Mouse (Mus musculus) midbrain, embryonic 10.5 days (tissue): ENCODE data around the gene Arl15. TPM values are rescaled to one million over a fixed set of nuclear protein-coding genes. Genes with fewer than 3 reads are reported as not detected.

Experiments
- DNase-seq: peaks from one replicate; pipeline ENCODE4 v3.0.0-alpha.2; 2017; ENCODE audit warnings: low spot score
- H3K27ac ChIP-seq: fragments of 300-500 bp; sonication (generic); replicated peaks from 2 replicates; pipeline ENCODE4 v1.5.1; 2016; ENCODE audit warnings: mild to moderate bottlenecking
- H3K27me3 ChIP-seq: fragments of 300-500 bp; sonication (generic); 2 replicates; pipeline ENCODE4 v1.6.1; 2016; ENCODE audit warnings: low read depth, mild to moderate bottlenecking; ENCODE audit not compliant: poor library complexity, severe bottlenecking
- H3K36me3 ChIP-seq: fragments of 300-500 bp; sonication (generic); 2 replicates; pipeline ENCODE4 v1.6.1; 2016; ENCODE audit warnings: mild to moderate bottlenecking, moderate library complexity
- H3K4me1 ChIP-seq: fragments of 300-500 bp; sonication (generic); 2 replicates; pipeline ENCODE4 v1.6.1; 2016
- H3K4me3 ChIP-seq: fragments of 300-500 bp; sonication (generic); 2 replicates; pipeline ENCODE4 v1.5.1; 2016; ENCODE audit warnings: mild to moderate bottlenecking, moderate library complexity
- H3K9me3 ChIP-seq: fragments of 300-500 bp; sonication (generic); replicated peaks from 2 replicates; pipeline ENCODE4 v1.6.1; 2016; ENCODE audit warnings: mild to moderate bottlenecking
- WGBS: fragments of 180-500 bp; shearing (Covaris S2); methylation state at CpG from one replicate; pipeline ENCODE4 v1.1.7; 2016; 5-methylcytosine and 5-hydroxymethylcytosine counted together
- polyA plus RNA-seq: library from polyadenylated mRNA; unstranded; fragments of >200 nt; fragmentation: Nextera tagmentation; extraction: Ambion mirVana; gene quantifications from 2 replicates; pipeline ENCODE4 v1.2.1, GENCODE M21; 2016

Gene Arl15
- polyA plus RNA-seq, 1 experiment from 2014 or later, result 10.4 TPM

GRCm38 (mm10) chr13:114118104-114118830 lies 324.0 kb downstream of the Arl15 start:
- Histone ChIP-seq H3K4me3 (no peak overlapping the region), H3K27ac (no peak overlapping the region), H3K27me3 (no peaks in the 10 kb centered on the region), H3K4me1 (no peaks in the 10 kb centered on the region), H3K36me3 (no peaks in the 10 kb centered on the region), H3K9me3 (no peaks in the 10 kb centered on the region)
- no peak for DNase-seq
- 94% methylated on average over 19 of the region's 19 CpGs for WGBS

DNA sequence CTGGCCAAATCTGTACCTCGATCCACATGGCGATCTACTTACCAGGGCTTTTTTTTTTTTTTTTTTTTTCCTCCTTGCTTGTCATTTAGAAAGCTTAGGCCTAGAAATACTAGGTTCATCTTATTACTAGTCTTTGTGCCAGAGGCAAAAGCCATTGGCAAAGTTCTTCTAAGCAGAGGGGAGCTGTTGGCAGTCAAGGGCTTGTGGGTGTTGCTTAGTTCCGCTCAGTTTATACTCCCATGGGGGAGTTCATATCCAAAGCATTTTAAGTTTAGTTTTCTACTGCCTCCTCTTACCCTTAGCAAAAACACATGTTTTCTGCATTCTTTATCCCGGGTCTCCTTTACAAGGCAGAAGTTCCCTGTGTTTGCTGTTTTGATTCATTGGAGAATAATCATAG lies 325.5 kb downstream of the Arl15 start:
- Histone ChIP-seq H3K9me3 (no peaks in the 10 kb centered on the region), H3K27me3 (no peaks in the 10 kb centered on the region), H3K4me1 (no peaks in the 10 kb centered on the region), H3K36me3 (no peaks in the 10 kb centered on the region), H3K4me3 (no peak overlapping the region), H3K27ac (no peak overlapping the region)
- WGBS, result 97% methylated on average over 4 of the region's 4 CpGs
- no peak for DNase-seq

DNA sequence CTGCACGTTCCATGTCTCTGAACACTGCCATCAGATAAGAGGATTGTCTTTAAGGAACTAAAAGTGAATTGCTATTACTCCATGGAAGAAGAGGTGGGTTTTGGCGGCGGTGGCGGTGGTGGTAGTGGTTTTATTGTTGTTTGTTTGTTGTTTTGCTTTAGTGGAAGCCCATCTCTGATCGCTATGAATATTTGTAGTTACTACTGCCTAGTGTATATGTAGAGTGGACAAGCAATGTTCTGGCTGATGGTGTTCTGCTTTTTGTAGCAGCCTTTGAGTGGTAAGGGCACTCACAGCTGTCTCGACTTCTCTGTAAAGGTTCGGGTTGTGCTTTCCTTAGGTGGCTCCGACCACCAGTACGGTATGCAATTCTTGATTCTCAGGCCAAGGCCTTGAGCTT lies 327.3 kb downstream of the Arl15 start:
- no peaks in the 10 kb centered on the region for H3K27me3 ChIP-seq
- DNase-seq, result no peak
- H3K4me3 ChIP-seq, result no peak overlapping the region
- no peaks in the 10 kb centered on the region for H3K36me3 ChIP-seq
- no peaks in the 10 kb centered on the region for H3K4me1 ChIP-seq
- no peak overlapping the region for H3K27ac ChIP-seq
- H3K9me3 ChIP-seq, result no peaks in the 10 kb centered on the region
- WGBS, result 94% methylated on average over 9 of the region's 9 CpGs

DNA sequence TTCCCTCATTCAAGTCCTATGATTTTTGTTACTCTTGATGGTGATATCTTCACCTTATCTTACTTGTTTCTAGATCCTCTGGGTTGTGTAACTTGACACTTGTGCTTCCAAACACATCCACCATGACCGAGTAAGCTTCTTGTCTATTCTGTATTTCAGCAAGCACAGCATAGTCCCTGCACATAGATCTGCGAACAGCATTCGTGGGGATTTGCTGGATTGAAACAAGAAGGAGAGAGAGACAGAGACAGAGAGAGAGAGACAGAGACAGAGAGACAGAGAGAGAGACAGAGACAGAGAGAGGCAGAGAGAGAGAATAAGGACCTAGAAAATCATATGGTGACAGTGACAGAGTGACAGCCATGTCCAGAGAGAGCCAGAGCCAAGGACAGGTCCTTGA lies 329.1 kb downstream of the Arl15 start:
- H3K27ac ChIP-seq, result no peak overlapping the region
- H3K9me3 ChIP-seq, result 0 out of 2 replicates have a peak, but pooled peaks cover 5% of the 10 kb centered on the region
- H3K4me3 ChIP-seq, result no peak overlapping the region
- H3K4me1 ChIP-seq, result no peaks in the 10 kb centered on the region
- no peaks in the 10 kb centered on the region for H3K36me3 ChIP-seq
- DNase-seq, result no peak
- no peaks in the 10 kb centered on the region for H3K27me3 ChIP-seq
- WGBS, result 91% methylated on average over 3 of the region's 3 CpGs

GRCm38 (mm10) chr13:114124385-114124784 lies 330.1 kb downstream of the Arl15 start:
- H3K36me3 ChIP-seq, result no peaks in the 10 kb centered on the region
- H3K4me1 ChIP-seq, result no peaks in the 10 kb centered on the region
- no peak for DNase-seq
- H3K4me3 ChIP-seq, result no peak overlapping the region
- 0 out of 2 replicates have a peak, but pooled peaks cover 7% of the 10 kb centered on the region for H3K9me3 ChIP-seq
- H3K27me3 ChIP-seq, result no peaks in the 10 kb centered on the region
- 86% methylated on average over 10 of the region's 10 CpGs for WGBS
- no peak overlapping the region for H3K27ac ChIP-seq

DNA sequence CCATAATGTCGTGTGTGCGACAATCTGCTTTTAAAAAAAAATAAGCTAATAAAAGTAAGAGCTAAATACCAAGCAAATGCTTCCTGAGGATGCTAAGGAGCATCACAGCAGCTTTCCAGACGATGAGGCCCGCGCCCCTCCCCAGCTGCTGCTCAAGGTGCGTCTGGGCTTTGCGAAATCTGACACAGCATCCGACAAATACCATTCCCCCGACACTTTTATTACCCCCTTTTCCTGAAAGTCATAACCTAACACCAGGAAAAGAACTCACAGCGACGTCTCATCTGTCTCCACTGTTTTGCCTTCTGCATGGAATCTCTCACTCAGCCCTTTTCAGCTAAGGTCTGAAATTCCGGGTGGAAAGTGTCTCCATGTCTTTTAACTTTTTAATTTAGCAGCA lies 330.7 kb downstream of the Arl15 start:
- no peak for DNase-seq
- no peaks in the 10 kb centered on the region for H3K36me3 ChIP-seq
- WGBS, result 88% methylated on average over 12 of the region's 12 CpGs

DNA sequence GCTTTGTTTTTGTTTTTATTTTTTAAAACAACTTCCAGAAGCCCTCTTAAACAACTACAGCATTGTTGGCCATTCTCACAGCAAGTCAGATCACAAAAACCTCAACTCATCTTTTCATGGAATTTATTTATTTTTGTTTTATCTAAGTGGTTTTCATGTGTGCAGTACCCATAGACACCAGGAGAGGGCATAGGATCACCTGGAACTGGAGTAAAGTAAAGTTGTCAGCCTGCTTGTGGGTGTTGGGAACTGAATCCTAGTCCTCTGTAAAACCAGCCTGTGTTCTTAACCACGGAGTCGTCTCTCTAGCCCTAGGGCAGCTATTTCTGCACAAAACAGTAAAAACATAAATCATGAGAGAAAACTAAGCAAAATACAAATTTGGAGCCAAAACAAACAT lies 334.1 kb downstream of the Arl15 start:
- H3K36me3 ChIP-seq, result no peaks in the 10 kb centered on the region
- WGBS, result 97% methylated on average over 2 of the region's 2 CpGs
- no peak overlapping the region for H3K27ac ChIP-seq
- DNase-seq, result no peak
- no peaks in the 10 kb centered on the region for H3K27me3 ChIP-seq
- 0 out of 2 replicates have a peak, but pooled peaks cover 7% of the 10 kb centered on the region for H3K9me3 ChIP-seq
- no peak overlapping the region for H3K4me3 ChIP-seq
- no peaks in the 10 kb centered on the region for H3K4me1 ChIP-seq

More for the DNA sequence above, 330.7 kb downstream of the Arl15 start:
- 0 out of 2 replicates have a peak, but pooled peaks cover 7% of the 10 kb centered on the region for H3K9me3 ChIP-seq
- no peaks in the 10 kb centered on the region for H3K27me3 ChIP-seq
- no peak overlapping the region for H3K27ac ChIP-seq
- H3K4me1 ChIP-seq, result no peaks in the 10 kb centered on the region
- no peak overlapping the region for H3K4me3 ChIP-seq

DNA sequence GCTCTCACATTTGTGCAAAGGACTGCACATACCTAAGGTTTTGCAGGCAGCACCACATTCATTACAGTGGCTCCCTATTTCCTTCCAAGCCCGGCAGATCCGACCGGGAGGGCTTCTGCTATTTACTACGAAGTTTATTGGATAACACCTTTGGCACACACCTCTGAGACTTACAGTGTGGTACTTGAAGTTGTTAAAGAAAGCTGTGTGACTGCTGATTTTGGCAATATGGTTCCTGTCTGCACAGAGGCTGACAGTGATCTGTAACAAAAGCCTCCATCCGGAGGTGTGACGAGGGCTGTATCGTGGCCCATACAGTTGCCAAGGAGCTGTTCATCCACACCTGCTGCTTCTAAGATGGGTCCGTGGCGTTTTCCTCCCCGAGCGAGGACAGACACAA lies 335.7 kb downstream of the Arl15 start:
- WGBS, result 93% methylated on average over 11 of the region's 11 CpGs
- H3K27me3 ChIP-seq, result no peaks in the 10 kb centered on the region
- H3K27ac ChIP-seq, result no peak overlapping the region
- H3K4me1 ChIP-seq, result no peaks in the 10 kb centered on the region
- no peaks in the 10 kb centered on the region for H3K36me3 ChIP-seq
- no peak overlapping the region for H3K4me3 ChIP-seq
- no peak for DNase-seq
- 0 out of 2 replicates have a peak, but pooled peaks cover 7% of the 10 kb centered on the region for H3K9me3 ChIP-seq

DNA sequence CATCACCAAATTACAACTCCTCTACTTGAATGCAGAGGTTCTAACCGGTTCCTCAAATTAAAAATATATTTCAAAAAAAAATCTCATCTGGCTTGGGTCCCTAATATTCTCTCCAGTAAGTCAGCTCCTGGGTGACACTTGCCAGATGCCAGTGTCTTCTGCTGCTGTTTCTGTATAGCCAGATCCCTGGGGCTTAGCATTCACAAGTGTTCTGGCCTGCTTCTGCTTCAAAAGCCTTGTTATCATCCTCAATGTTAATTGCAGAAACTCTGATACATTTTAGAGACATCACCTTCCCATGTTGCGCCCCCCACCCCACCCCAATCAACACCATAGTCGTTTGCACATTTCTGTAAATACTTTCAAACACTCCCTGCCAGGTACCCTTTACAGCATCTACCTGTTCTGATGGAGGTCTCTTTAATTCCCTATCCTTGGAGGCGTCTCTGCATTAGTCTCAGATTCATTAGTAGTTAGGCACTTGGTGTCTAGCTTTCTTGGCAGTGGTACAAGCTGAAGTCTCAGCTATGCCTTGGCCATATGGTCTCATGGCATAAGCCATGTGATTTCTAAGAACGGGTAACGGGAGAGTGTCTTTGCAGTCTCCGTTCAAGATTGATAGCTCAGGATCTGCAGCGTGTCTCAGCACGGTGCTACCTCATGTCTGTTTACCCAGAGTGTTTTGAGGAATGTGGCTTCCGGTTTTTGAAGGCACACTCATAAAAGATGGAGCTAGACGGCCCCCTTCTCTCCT lies 336.4 kb downstream of the Arl15 start:
- Histone ChIP-seq H3K27ac (no peak overlapping the region), H3K27me3 (no peaks in the 10 kb centered on the region), H3K4me3 (no peak overlapping the region), H3K36me3 (no peaks in the 10 kb centered on the region), H3K9me3 (0 out of 2 replicates have a peak, but pooled peaks cover 7% of the 10 kb centered on the region), H3K4me1 (no peaks in the 10 kb centered on the region)
- no peak for DNase-seq
- WGBS, result 93% methylated on average over 11 of the region's 11 CpGs

DNA sequence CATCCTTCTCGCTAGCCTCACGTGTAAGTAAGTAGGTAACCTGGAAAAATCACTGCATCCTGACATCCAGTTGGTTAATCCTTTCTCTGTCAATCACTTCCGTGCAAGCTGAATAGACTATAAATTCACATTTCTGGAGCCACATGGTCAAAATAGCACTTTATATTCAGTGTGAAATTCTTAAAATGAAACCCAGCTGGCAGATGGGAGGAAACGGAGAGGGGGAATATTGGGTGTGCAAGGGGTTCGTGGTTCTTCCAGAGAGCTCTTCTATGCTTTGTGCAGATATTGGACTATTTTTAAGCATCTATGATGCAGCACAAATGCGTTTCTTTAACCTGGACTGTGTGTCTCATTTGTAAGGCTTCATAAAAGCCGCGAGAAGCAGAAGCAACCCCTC lies 344.6 kb downstream of the Arl15 start:
- peaks cover 7% of the 10 kb centered on the region; the same call in 1 of the 2 replicates for H3K4me1 ChIP-seq
- no peaks in the 10 kb centered on the region for H3K9me3 ChIP-seq
- DNase-seq, result no peak
- H3K27ac ChIP-seq, result no peak overlapping the region
- H3K4me3 ChIP-seq, result no peak overlapping the region
- H3K27me3 ChIP-seq, result no peaks in the 10 kb centered on the region
- no peaks in the 10 kb centered on the region for H3K36me3 ChIP-seq
- 85% methylated on average over 8 of the region's 8 CpGs for WGBS

GRCm38 (mm10) chr13:114139570-114139969 lies 345.3 kb downstream of the Arl15 start:
- H3K36me3 ChIP-seq, result no peaks in the 10 kb centered on the region
- no peaks in the 10 kb centered on the region for H3K27me3 ChIP-seq
- H3K27ac ChIP-seq, result no peak overlapping the region
- 89% methylated on average over 9 of the region's 9 CpGs for WGBS
- H3K9me3 ChIP-seq, result no peaks in the 10 kb centered on the region
- peaks cover 7% of the 10 kb centered on the region for H3K4me1 ChIP-seq
- H3K4me3 ChIP-seq, result no peak overlapping the region
- DNase-seq, result no peak

DNA sequence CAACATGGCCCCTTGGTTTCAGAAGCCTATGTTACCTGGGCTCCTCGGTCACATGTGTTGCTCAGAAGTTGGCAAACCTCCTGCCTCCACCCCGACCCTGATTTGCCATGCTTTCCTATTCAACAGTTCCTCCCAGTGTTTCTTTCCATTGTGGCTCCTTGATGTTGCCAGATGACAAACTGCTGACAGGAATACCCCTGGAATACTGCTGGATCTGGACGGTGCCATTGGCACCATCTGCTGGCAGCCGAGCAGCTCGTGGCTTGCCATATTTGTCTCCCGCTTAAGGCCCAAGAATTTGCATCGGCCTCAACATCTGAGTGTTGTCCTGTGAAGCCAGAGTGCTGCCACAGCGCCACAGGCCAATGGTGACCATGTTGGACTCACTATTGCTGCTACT lies 348.5 kb downstream of the Arl15 start:
- Histone ChIP-seq H3K9me3 (no peaks in the 10 kb centered on the region), H3K27ac (no peak overlapping the region), H3K4me1 (peaks cover 7% of the 10 kb centered on the region), H3K27me3 (no peaks in the 10 kb centered on the region), H3K36me3 (no peaks in the 10 kb centered on the region), H3K4me3 (no peak overlapping the region)
- WGBS, result 84% methylated on average over 8 of the region's 8 CpGs
- DNase-seq, result no peak

- Histone ChIP-seq H3K36me3 (no peaks in the 10 kb centered on the region), H3K4me1 (peaks cover 7% of the 10 kb centered on the region), H3K4me3 (no peak overlapping the region), H3K9me3 (no peaks in the 10 kb centered on the region), H3K27me3 (no peaks in the 10 kb centered on the region), H3K27ac (no peak overlapping the region)
- 88% methylated on average over 1 of the region's 1 CpGs for WGBS
- no peak for DNase-seq
Observed at GRCm38 (mm10) chr13:114143247-114143646, 348.9 kb downstream of the Arl15 start.
